Mouse (Mus musculus): ENCODE data around the gene Gm9857. TPM values are rescaled to one million over a fixed set of nuclear protein-coding genes. Genes with fewer than 3 reads are reported as not detected.
A peak's percentile ranks its signal among the peaks of the same experiment; 100 is the strongest.

Gm9857 gene
- total RNA-seq, 2 experiments from 2014 or later: not detected

DNA sequence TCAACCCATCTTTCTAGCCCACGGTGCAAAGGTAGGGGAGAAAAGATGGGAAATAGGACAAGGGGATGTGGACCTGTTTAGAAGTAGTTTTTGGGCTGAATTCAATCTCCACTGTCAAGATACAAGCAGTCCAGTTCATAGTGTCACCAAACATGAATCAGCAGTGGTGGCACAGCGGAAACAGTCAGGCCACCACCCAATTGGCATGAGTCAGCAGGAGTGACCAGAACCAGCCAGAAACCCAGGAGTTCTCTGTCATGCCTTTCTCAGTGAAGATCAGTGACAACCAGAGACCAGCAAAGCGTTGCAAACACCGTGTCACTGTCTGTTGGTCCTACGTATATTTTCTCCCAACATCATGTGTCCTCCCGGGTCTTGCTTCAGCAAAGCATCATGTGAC lies 6.7 kb downstream of the Gm9857 start:
- intact Hi-C loops (cut with DNase I): no loop called here
- DNase-seq (ENCODE audit: low spot score): no peak

DNA sequence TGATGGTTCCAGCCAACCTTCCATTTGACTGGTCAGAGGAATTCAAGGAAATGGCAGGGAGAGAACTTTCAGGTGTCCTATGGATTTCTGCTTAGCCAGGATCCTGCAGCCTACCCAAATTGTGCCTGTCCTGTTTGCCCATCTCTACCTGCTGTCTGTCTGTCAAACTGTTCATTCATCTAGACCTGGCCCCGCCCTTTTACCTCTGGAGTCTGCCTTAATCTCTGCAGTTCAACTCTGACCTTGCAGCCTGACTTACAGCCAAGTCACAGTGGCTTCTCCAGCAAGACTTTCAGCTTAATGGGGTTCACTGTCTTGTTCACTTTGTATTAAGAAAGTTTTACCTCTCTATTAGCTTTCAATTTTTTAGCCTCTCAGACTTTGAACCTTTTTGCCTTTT lies 13.9 kb downstream of the Gm9857 start:
- no peak for DNase-seq (ENCODE audit: low spot score)
- intact Hi-C loops (cut with DNase I): no loop called here

DNA sequence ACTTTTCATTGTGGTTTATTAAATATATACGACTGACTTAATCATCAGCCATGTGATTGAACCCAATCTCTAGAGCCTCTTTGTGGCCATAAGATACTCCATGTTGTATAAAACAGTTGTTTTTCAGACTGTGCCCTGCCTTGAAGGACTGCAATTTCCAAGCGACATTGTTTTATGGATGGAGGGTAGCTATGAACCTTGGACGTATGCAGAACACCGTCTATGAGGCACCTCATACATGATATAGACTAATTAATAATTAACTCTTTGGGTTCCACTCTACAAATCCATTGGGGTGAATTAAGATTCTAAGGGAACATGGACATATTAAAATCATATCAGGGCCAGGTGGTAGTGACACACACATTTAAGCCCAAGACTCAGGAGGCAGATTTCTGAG lies 14.6 kb downstream of the Gm9857 start:
- intact Hi-C loops (cut with DNase I): no loop called here
- no peak for DNase-seq (ENCODE audit: low spot score)

DNA sequence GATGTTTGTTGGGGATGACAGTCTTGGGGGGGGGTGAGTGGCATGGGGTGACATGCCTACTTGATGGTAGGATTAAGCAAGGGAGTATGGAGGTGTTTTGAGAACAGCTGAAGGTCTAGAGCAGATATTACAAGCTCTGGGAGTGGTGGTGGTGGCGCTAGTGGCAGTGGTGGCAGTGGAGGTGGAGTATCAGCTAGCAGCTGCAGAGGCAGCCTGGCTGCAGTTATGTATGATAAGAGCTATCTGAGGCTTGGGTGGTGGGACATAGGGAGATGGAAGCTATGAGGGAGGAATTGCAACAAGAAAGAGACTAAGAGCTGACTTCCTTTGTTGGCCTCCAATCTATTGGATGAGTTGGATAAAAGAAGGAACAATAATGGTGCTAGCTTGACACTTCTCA lies 18.4 kb downstream of the Gm9857 start:
- no peak for DNase-seq (ENCODE audit: low spot score)
- intact Hi-C loops (cut with DNase I): no loop called here

DNA sequence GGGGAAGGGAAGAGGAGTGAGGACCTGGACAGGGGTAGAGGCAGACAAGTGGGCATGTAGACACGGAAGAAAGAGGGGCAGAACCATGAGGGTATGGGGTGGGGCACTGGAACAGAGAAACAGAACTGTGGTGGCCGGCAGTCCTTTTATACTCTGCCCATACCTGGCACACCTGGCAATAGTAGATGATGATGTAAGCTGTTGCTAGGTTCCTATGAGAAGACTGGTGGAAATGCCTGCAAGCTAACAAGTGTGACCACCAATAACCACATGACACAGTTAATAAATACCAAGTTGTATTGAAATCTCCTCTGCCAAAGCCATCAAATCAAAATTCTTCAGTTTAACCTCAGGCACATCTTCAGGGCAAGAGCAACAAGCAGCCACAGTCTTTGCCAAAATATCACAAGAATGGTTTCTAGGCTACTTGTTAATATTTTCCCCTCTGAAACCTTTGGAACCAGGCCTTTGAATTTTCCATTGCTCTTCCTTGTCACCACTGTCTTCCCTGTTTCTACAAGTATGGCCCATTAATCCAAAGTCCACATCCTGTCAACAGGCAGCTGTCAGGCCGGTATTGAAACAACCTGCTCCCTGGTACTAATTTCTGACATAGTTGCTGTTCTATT lies 19.7 kb downstream of the Gm9857 start:
- intact Hi-C loops (cut with DNase I): no loop called here
- DNase-seq (ENCODE audit: low spot score): no peak

DNA sequence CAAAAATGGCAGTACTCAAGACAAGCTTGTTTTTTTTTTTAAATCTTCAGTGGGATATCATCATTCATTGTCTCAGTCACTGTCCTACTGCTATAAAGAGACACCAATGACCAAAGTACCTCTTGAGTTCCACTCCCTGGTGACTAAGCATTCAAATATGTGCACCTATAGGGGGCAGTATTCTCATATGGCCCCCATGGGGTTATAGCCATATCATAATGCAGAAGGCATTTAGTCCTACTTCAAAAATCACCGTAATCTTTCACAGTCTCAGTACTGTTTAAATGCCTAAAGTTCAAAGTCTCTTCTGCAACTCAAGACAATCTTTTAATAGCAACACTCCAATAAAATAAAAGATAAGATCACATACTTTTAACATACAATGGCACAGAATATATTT lies 21.4 kb downstream of the Gm9857 start:
- DNase-seq (ENCODE audit: low spot score): no peak
- intact Hi-C loops (cut with DNase I): no loop called here

DNA sequence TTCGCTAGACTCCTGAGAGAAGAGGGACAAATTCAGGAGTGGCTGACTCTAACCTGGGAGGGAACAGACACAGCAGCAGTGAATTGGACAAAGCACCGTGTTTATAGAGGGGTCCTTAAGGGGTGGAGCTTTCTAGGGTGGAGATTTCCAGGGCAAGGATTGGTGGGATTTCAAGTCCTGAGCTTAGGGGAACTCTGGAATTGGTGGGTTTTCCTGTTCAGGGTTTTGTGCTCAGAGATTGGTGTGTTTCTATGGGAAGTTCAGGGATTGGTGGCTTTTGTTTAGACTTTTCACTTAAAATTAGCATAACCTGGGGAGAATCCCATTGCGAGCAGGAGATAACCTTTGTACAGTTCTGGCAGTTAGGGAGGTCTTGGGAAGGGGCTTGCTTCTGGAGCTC lies 22.3 kb downstream of the Gm9857 start:
- intact Hi-C loops (cut with DNase I): no loop called here
- no peak for DNase-seq (ENCODE audit: low spot score)

DNA sequence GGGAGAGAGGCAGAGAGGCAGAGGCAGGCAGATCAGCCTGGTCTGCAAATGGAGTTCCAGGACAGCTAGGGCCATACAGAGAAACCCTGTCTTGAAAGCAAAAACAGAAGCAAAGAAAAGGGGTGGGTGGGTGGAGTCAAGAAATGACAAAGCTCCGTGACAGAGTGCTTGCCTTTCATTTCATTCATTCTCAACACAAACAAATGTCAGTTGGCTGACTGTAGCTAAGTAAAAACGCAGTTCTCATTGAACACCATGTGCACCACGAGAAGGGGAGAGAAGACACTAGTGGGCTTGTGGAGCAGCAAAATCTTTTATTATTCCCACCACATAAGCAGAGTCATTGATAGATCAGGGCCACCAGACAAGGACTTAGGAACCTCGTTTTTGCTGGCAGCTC lies 23.4 kb downstream of the Gm9857 start:
- no peak for DNase-seq (ENCODE audit: low spot score)
- intact Hi-C loops (cut with DNase I): no loop called here

DNA sequence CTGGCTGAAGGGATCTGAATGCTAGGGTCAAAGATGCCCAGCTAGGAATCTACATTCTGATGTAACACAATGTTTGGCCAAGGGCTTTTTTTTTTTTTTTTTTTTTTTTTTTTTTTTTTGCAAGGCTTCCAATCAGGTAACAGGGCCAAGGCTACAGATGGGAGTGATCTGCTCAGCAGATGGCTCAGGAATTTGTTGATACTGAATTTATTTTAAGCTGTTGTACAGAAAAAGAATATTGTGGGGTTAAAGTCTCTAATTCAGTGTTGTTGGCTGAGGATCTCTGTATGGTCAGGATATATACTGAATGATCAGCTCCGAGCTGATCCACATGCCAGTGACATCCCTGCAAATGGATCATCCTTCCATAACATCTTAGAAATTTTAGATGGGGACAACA lies 24.2 kb downstream of the Gm9857 start:
- no peak for DNase-seq (ENCODE audit: low spot score)
- intact Hi-C loops (cut with DNase I): no loop called here

DNA sequence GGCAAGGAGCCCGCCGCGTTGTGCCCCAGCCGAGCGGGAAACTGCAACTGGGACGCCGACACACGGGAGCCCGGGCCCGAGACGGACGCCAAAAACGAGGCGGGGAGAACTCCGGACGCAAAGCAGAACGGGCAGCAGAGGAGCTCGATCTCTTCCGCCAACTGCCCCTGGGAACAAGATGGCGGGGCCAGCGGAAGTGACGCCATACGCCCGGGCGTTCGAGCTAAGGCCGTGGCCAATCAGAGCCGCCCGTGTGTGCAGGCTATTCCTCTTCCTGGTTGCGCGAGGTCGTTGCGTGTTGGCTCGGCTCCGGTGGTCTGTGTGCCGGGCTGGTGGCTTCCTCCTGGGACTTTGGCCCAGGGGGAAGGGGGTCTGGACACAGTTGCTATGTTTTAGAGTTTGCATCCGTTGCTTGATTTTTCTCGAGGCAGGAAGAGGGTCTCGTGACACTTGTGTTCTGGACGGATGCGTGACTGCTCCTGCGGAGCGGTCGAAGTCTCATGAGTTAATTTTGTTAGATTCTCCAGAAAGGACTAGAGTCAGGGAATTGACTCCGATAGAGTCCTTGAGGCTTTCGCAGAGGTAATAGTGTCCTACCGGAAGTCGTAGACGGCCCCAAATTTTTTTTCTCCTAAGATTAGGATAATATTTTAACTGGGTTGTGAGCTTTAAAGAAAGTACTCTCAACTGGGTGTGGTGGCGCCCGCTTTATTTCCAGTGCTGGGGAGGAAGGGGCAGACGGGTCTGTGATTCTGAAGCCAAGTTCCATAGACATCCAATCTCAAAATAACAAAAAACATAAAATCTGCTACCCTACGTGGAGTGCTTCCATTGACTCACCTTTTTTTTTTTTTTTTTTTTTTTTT lies 28.5 kb downstream of the Gm9857 start, which contains the start of gene Prpf38b:
Gene Prpf38b (minus strand): TSS at position 180 of the 866 bp plus-strand sequence.
- intact Hi-C loops (cut with DNase I): loop anchor here (5.0 kb wide), 1 partner anchor 151 kb away; no protein-coding TSS in a partner anchor
- peak; percentile 91 for DNase-seq (ENCODE audit: low spot score)

DNA sequence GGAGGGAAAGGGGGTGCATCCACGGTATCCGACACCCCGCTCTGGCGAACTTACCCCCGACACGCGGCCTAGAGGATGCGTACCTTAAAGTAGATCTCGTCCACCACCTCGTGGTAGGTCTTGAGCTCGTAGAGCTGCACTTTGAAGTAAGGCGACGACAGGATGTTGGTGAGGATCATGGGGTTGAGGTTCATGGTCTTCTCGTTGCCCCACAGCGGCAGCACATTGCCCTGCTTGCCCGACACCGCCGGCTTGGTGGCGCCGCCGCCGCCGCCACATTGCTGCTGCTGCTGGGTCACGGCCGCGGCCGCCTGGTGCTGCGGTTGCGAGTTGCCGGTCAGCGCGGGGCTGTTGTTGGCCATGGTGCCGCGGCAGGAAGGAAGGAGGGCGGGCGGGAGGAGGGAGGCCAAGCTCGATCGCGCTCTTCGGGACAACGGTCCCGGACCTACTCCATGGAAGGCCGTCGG lies 29.1 kb downstream of the Gm9857 start:
- intact Hi-C loops (cut with DNase I): loop anchor here (5.0 kb wide), 1 partner anchor 151 kb away; no protein-coding TSS in a partner anchor
- DNase-seq (ENCODE audit: low spot score): peak; percentile 37

DNA sequence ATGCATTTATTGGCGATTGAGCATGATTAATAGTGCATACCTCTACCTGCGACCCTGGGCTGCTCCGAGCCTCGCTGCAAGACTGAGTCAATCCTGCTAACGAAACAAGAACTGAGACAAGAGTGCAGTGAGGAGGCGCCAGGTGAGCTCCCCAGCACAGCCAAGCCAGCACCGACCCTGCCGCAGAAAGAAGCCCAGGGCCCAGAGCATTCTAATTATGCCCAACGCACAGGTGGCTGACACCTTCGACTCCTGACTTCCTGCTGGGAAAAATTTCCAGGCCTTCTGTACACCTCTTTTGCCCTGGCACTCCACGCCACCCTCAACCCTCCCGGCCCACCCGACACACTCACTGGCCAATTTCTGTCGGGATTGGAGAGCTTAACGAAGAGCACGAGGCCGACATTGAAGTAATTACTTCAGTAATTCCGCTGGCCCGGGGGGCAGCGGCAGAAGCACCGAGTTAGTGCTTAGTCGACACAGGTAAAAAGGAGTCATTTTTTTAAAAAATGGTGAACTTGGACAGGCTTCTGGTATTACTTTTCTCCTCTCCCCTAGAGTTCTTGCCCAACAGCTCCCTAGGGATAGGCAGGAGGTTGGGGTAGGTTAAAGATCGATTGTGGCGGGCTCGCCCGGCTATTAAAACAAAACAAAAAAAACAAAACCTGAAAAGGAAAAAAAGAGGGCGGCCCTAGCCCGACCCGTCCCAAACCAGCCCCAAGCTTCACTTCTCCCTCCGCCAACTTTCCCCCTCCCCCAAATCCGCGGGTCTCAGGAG lies 29.8 kb downstream of the Gm9857 start:
- DNase-seq (ENCODE audit: low spot score): no peak

DNA sequence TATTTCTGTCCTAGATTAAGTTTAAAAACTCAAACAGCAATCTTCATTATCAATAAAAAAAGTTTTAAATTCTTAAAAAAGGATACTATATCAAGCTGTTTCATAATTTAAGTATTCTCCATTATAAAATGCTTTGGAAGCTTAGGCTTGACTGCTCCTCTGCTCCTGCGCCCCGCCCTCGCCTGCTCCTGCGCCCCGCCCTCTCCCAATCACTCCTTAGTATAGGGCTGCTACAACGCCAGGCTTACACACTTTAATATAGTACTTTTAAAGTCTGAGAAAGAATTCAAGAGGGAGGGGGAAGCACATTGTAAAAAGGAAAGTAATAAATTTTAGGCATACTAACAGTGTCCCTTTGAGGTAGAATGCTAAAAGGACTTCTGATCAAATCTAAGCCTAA lies 37.3 kb downstream of the Gm9857 start:
- intact Hi-C loops (cut with DNase I): no loop called here
- DNase-seq (ENCODE audit: low spot score): no peak

More for the DNA sequence above, 29.8 kb downstream of the Gm9857 start:
- intact Hi-C loops (cut with DNase I): loop anchor here (5.0 kb wide), 1 partner anchor 152 kb away; no protein-coding TSS in a partner anchor

DNA sequence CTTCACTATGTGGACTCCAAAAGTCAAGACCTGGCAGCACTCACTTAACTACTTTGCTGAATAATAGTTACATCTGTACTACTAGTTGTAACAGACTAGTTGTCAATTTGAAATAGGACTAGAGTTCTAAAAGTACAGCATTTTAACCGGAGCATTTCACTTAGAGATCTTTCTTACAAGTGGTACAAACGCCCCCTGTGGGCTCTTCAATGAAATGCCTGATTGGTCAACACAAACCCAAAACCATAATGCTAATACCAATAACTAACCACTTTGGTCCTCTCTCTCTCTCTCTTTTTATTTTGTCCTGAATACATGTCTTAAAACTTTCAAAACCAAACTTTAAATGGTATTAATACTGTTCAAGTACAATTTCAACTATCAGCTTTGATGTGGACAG lies 38.2 kb downstream of the Gm9857 start:
- DNase-seq (ENCODE audit: low spot score): no peak
- intact Hi-C loops (cut with DNase I): no loop called here

DNA sequence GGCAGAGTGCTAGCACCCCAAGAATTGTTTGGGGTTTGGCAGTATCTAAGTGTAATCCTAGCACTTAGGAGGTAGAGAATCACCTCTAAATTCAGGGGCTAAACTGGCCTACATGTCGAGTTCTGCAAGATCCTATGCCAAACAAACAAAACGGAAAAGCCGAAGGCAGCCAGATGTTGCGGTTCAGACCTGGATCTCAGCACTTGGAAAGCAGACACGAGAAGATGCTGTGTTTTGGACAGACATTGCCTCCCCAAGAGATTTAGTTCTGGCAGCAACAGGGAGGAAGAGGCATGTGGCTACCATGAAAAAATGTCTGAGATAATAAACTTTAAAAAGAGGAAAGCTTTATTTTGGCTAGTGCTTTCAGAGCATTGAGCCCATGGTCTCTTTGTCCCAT lies 39.6 kb downstream of the Gm9857 start:
- intact Hi-C loops (cut with DNase I): no loop called here
- DNase-seq (ENCODE audit: low spot score): no peak

DNA sequence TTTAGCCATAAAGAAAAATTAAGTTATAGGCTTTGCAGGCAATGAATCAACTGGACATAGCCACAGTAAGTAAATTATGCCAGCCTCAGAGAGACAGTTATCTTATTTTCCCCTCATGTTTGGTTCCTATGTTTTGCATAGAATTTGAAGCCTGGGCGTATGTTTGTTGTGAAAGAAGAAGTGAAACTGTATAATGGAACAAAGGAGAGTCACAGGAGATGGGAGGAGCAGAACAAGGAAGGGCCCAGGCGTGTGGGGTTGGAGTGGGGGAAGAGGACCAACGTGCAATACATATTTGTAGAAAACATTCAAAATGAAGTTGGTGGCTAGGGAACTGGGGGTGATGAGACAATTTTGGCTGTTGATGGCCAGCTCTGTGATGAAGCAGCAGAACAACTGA lies 40.1 kb downstream of the Gm9857 start:
- intact Hi-C loops (cut with DNase I): no loop called here
- no peak for DNase-seq (ENCODE audit: low spot score)

DNA sequence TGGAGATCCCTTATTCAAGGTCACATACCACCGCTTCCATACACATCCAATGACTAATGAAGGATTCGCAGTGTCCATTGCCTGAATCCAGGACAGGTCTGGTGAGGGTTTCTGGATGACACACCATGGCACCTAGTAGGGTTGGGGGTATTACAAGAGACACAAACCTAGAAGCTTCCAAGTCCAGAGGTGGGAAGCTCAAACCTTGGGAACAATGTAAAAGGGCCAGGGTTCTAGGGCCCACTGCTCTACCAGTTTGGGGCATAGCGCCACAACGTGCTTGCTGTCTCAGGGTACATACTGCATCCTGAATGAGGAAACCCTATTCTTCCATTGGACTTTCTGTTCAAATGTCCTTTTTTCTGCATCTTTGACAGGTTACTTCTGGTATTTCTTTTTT lies 41.6 kb downstream of the Gm9857 start:
- no peak for DNase-seq (ENCODE audit: low spot score)
- intact Hi-C loops (cut with DNase I): no loop called here

DNA sequence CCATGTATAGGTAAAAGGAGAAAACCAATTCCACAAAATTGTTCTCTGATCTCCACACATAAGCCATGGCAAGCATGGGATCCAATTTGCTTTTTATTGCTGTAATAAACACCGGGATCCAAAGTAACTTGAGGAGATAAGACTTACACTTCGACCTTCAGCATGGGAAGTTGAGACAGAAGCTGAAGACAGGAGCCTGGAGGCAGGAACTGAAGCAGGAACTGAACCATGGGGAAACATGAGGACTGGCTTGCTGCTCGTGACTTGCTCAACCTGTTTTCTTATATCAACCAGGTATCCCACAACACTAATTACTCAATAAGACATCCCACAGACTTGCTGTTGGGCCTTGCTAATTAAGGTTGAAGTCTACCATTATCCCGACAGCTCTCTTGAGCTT lies 47.3 kb downstream of the Gm9857 start:
- no peak for DNase-seq (ENCODE audit: low spot score)
- intact Hi-C loops (cut with DNase I): no loop called here

DNA sequence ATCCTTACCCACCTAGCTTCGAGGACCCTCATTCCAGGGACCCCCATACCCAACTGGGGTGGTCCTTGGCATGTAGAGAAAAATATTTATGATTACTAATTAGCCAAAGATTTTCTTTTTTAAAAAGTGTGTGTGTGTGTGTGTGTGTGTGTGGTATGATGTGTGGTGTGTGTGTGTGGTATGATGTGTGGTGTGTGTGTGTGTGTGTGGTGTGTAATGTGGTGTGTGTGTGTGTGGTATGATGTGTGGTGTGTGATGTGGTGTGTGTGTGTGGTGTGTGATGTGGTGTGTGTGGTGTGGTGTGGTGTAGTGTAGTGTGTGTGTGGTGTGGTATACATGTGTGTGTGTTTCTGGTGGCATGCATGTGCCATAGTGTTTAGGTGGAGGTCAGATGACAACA lies 48.2 kb downstream of the Gm9857 start:
- intact Hi-C loops (cut with DNase I): no loop called here
- no peak for DNase-seq (ENCODE audit: low spot score)

Measured in heart, postnatal 25 days (tissue).